Comparison of ENCODE assay signal across 21 mouse cellular contexts in genomic region chr13:16416356-16417019, GRCm38 (mm10).
DNase-seq lines count a peak whose midpoint lies in the region; ATAC-seq lines count a peak whose summit lies in the region.
"Had no signal": no experiment of that assay in that cellular context is flagged by ENCODE, and none has a peak within 500 bp of the region (broad histone marks: within the 10 kb centered on the region; RNA-seq: fewer than 3 reads in every experiment).

No protein-coding gene starts in this region.

- H3K27ac ChIP-seq in kidney, embryonic 15.5 days = no peak overlapping the region
- no peak overlapping the region for H3K27ac ChIP-seq in lung, embryonic 15.5 days
- H3K27ac ChIP-seq: forebrain, embryonic 12.5 days; hindbrain, embryonic 12.5 days; limb, embryonic 12.5 days; liver, embryonic 14.5 days; midbrain, embryonic 13.5 days; neural tube, embryonic 12.5 days had no signal

- H3K9ac ChIP-seq in kidney, embryonic 15.5 days = no peak overlapping the region
- H3K9ac ChIP-seq in lung, embryonic 15.5 days = no peak overlapping the region
- H3K9ac ChIP-seq: forebrain, embryonic 12.5 days; hindbrain, embryonic 12.5 days; limb, embryonic 12.5 days; liver, embryonic 14.5 days; midbrain, embryonic 13.5 days; neural tube, embryonic 12.5 days had no signal

- H3K27me3 ChIP-seq in kidney, embryonic 15.5 days = no peaks in the 10 kb centered on the region
- no peaks in the 10 kb centered on the region for H3K27me3 ChIP-seq in lung, embryonic 15.5 days
- H3K27me3 ChIP-seq: forebrain, embryonic 12.5 days; hindbrain, embryonic 12.5 days; limb, embryonic 12.5 days; midbrain, embryonic 13.5 days; neural tube, embryonic 12.5 days had no signal

- no peak overlapping the region for H3K4me2 ChIP-seq in kidney, embryonic 15.5 days
- H3K4me2 ChIP-seq in lung, embryonic 15.5 days = no peak overlapping the region
- H3K4me2 ChIP-seq: forebrain, embryonic 12.5 days; hindbrain, embryonic 12.5 days; limb, embryonic 12.5 days; midbrain, embryonic 13.5 days; neural tube, embryonic 12.5 days had no signal

- peak; percentile 6 for DNase-seq in cerebellum, postnatal 14 days
- DNase-seq in cerebellum, adult 11-12 months = no peak
- DNase-seq in kidney, adult 11 months = no peak
- no peak for DNase-seq in lung, postnatal 4 days
- DNase-seq in adipocyte (ENCODE audit: low spot score) = peak; percentile 39
- DNase-seq in left cerebral cortex, adult 8-10 months (ENCODE audit: low spot score in 2 of 2) = no peak
- DNase-seq: adrenal gland, postnatal 25 days; B cell, adult 2 months; cerebellum, adult 2 months; gastrocnemius, postnatal 10 days; heart, adult 11 months; thymus, postnatal 4 days had no signal

- no peaks in the 10 kb centered on the region for H3K36me3 ChIP-seq in kidney, embryonic 15.5 days
- no peaks in the 10 kb centered on the region for H3K36me3 ChIP-seq in lung, embryonic 15.5 days
- H3K36me3 ChIP-seq: forebrain, embryonic 12.5 days; hindbrain, embryonic 12.5 days; limb, embryonic 12.5 days; midbrain, embryonic 13.5 days; neural tube, embryonic 12.5 days had no signal

- ATAC-seq in kidney, embryonic 15.5 days (replicated peaks; ENCODE audit: low FRiP score) = peak; percentile 60; the same call in 1 of the 2 replicates
- peak; percentile 62 for ATAC-seq in lung, embryonic 15.5 days (ENCODE audit: borderline replicate concordance, extremely low read depth, low FRiP score, low TSS enrichment)
- ATAC-seq: inflammation-experienced regulatory T-cells, adult 6 months; midbrain, embryonic 13.5 days had no signal

- H3K9me3 ChIP-seq in kidney, embryonic 15.5 days (replicated peaks) = no peaks in the 10 kb centered on the region
- no peaks in the 10 kb centered on the region for H3K9me3 ChIP-seq in lung, embryonic 15.5 days
- H3K9me3 ChIP-seq: forebrain, embryonic 12.5 days; hindbrain, embryonic 12.5 days; limb, embryonic 12.5 days; midbrain, embryonic 13.5 days; neural tube, embryonic 12.5 days had no signal

- H3K4me3 ChIP-seq in kidney, embryonic 15.5 days (replicated peaks) = no peak overlapping the region
- no peak overlapping the region for H3K4me3 ChIP-seq in lung, embryonic 15.5 days
- H3K4me3 ChIP-seq: forebrain, embryonic 12.5 days; hindbrain, embryonic 12.5 days; limb, embryonic 12.5 days; midbrain, embryonic 13.5 days; neural tube, embryonic 12.5 days had no signal

- 18% methylated on average over 2 of the region's 2 CpGs for WGBS in kidney, embryonic 15.5 days
- 22% methylated on average over 2 of the region's 2 CpGs for WGBS in lung, embryonic 15.5 days

- 0 out of 2 replicates have a peak, but pooled peaks cover 2% of the 10 kb centered on the region for H3K4me1 ChIP-seq in kidney, embryonic 15.5 days
- no peaks in the 10 kb centered on the region for H3K4me1 ChIP-seq in lung, embryonic 15.5 days
- H3K4me1 ChIP-seq: forebrain, embryonic 12.5 days; hindbrain, embryonic 12.5 days; limb, embryonic 12.5 days; midbrain, embryonic 13.5 days; neural tube, embryonic 12.5 days had no signal

Comparison
In these comparisons a context has a peak if more than half of its experiments do, and no peak if none do; other contexts are left out.
1. DNase-seq: peak in cerebellum, postnatal 14 days (2 of 2) and adipocyte (single experiment); none in cerebellum, adult 11-12 months (single experiment), kidney, adult 11 months (single experiment), lung, postnatal 4 days (0 of 2) and left cerebral cortex, adult 8-10 months (0 of 2).